Mouse (Mus musculus) intestine, embryonic 15.5 days (tissue): ENCODE results near the gene Vmn1r76. TPM values are rescaled to one million over a fixed set of nuclear protein-coding genes. Genes with fewer than 3 reads are reported as not detected.

Experiments
- ATAC-seq: fragments of 200-750 bp; cut with Nextera tagmentation; 2 replicates; pipeline ENCODE4 v1.8.0; 2017; ENCODE audit warnings: moderate TSS enrichment, moderate library complexity
- H3K27ac ChIP-seq: fragments of 300-500 bp; sonication (generic); 2 replicates; pipeline ENCODE4 v1.5.1; 2015; ENCODE audit warnings: mild to moderate bottlenecking, inconsistent platforms
- H3K27me3 ChIP-seq: fragments of 300-500 bp; sonication (generic); replicated peaks from 2 replicates; pipeline ENCODE4 v1.6.1; 2015; ENCODE audit warnings: inconsistent platforms
- H3K36me3 ChIP-seq: fragments of 300-500 bp; sonication (generic); 2 replicates; pipeline ENCODE4 v1.6.1; 2015; ENCODE audit warnings: inconsistent platforms
- H3K4me1 ChIP-seq: fragments of 300-500 bp; sonication (generic); replicated peaks from 2 replicates; pipeline ENCODE4 v1.6.1; 2015; ENCODE audit warnings: inconsistent platforms
- H3K4me2 ChIP-seq: fragments of 300-500 bp; sonication (generic); replicated peaks from 2 replicates; pipeline ENCODE4 v1.6.1; 2015; ENCODE audit warnings: mild to moderate bottlenecking, inconsistent platforms
- H3K4me3 ChIP-seq: fragments of 300-500 bp; sonication (generic); replicated peaks from 2 replicates; pipeline ENCODE4 v1.5.1; 2015; ENCODE audit warnings: inconsistent platforms
- H3K9ac ChIP-seq: fragments of 300-500 bp; sonication (generic); 2 replicates; pipeline ENCODE4 v1.6.1; 2015; ENCODE audit warnings: inconsistent platforms
- H3K9me3 ChIP-seq: fragments of 300-500 bp; sonication (generic); 2 replicates; pipeline ENCODE4 v1.6.1; 2016; ENCODE audit warnings: inconsistent platforms
- WGBS: fragments of 180-500 bp; shearing (Covaris S2); methylation state at CpG from one replicate; pipeline ENCODE4 v1.1.7; 2015; 5-methylcytosine and 5-hydroxymethylcytosine counted together
- polyA plus RNA-seq: library from polyadenylated mRNA; unstranded; fragments of >200 nt; fragmentation: Nextera tagmentation; extraction: Ambion mirVana; gene quantifications from 2 replicates; pipeline ENCODE4 v1.2.1, GENCODE M21; 2015

Gene Vmn1r76
- not detected in 2 replicates for polyA plus RNA-seq

GRCm38 (mm10) chr7:11938113-11938512, at the start of gene Vmn1r76:
Gene Vmn1r76 (minus strand): TSS chr7:11938213.
- no peaks in the 10 kb centered on the region for H3K9me3 ChIP-seq
- no peak within 1 kb of the TSS for H3K27ac ChIP-seq
- H3K9ac ChIP-seq: no peak within 1 kb of the TSS
- no peaks in the 10 kb centered on the region for H3K27me3 ChIP-seq
- no peaks in the 10 kb centered on the region for H3K36me3 ChIP-seq
- H3K4me2 ChIP-seq: no peak within 1 kb of the TSS
- H3K4me3 ChIP-seq: no peak within 1 kb of the TSS
- no peak for ATAC-seq
- no peaks in the 10 kb centered on the region for H3K4me1 ChIP-seq

GRCm38 (mm10) chr7:11972611-11973010, 34.6 kb upstream of the Vmn1r76 start:
- no peaks in the 10 kb centered on the region for H3K36me3 ChIP-seq
- no peaks in the 10 kb centered on the region for H3K27me3 ChIP-seq
- no peak overlapping the region for H3K9ac ChIP-seq
- H3K4me3 ChIP-seq: no peak overlapping the region
- H3K4me1 ChIP-seq: no peaks in the 10 kb centered on the region
- no peak for ATAC-seq
- H3K9me3 ChIP-seq: no peaks in the 10 kb centered on the region
- no peak overlapping the region for H3K27ac ChIP-seq
- H3K4me2 ChIP-seq: no peak overlapping the region

GRCm38 (mm10) chr7:11947991-11948390, 10.0 kb upstream of the Vmn1r76 start:
- ATAC-seq: no peak
- H3K36me3 ChIP-seq: no peaks in the 10 kb centered on the region
- 76% methylated on average over 3 of the region's 3 CpGs for WGBS

GRCm38 (mm10) chr7:11874330-11874729, 63.7 kb downstream of the Vmn1r76 start, which contains the start of gene Vmn1r75:
Gene Vmn1r75 (plus strand): TSS chr7:11874630.
- H3K4me3 ChIP-seq: no peak within 1 kb of the TSS
- no peak within 1 kb of the TSS for H3K4me2 ChIP-seq
- H3K27ac ChIP-seq: no peak within 1 kb of the TSS
- H3K4me1 ChIP-seq: no peaks in the 10 kb centered on the region
- H3K9ac ChIP-seq: no peak within 1 kb of the TSS
- no peaks in the 10 kb centered on the region for H3K36me3 ChIP-seq
- ATAC-seq: no peak
- no peaks in the 10 kb centered on the region for H3K9me3 ChIP-seq
- no peaks in the 10 kb centered on the region for H3K27me3 ChIP-seq

More at GRCm38 (mm10) chr7:11947991-11948390, 10.0 kb upstream of the Vmn1r76 start:
- no peak overlapping the region for H3K9ac ChIP-seq
- no peak overlapping the region for H3K27ac ChIP-seq
- H3K27me3 ChIP-seq: no peaks in the 10 kb centered on the region
- no peak overlapping the region for H3K4me2 ChIP-seq
- H3K4me1 ChIP-seq: no peaks in the 10 kb centered on the region
- no peaks in the 10 kb centered on the region for H3K9me3 ChIP-seq
- no peak overlapping the region for H3K4me3 ChIP-seq

Other genes with a start within 250 kb of the Vmn1r76 start
- not detected in 2 replicates for gene Vmn1r73, start 207.9 kb downstream of the Vmn1r76 start, polyA plus RNA-seq
- gene Vmn1r74, start 104.2 kb downstream of the Vmn1r76 start, polyA plus RNA-seq: not detected in 2 replicates
- gene Vmn1r75, start 63.6 kb downstream of the Vmn1r76 start, polyA plus RNA-seq: not detected in 2 replicates
- gene Vmn1r77, start 98.5 kb upstream of the Vmn1r76 start, polyA plus RNA-seq: not detected in 2 replicates
- gene Vmn1r78, start 212.0 kb upstream of the Vmn1r76 start, polyA plus RNA-seq: not detected in 2 replicates
- not detected in 2 replicates for gene Vmn1r79, start 233.1 kb upstream of the Vmn1r76 start, polyA plus RNA-seq